Mouse (Mus musculus) limb, embryonic 15.5 days (tissue): Measurements from ENCODE around the gene Htr5b. TPM values are rescaled to one million over a fixed set of nuclear protein-coding genes. Genes with fewer than 3 reads are reported as not detected.
A peak's percentile ranks its signal among the peaks of the same experiment; 100 is the strongest.

Experiments
- ATAC-seq: fragments of 200-750 bp; cut with Nextera tagmentation; 2 replicates; pipeline ENCODE4 v1.8.0; 2017; ENCODE audit warnings: low read depth, moderate TSS enrichment; ENCODE audit not compliant: insufficient number of reproducible peaks, low FRiP score, low TSS enrichment
- H3K27ac ChIP-seq: fragments of 300-500 bp; sonication (generic); 2 replicates; pipeline ENCODE4 v1.5.1; 2015; ENCODE audit warnings: moderate library complexity, mild to moderate bottlenecking, inconsistent platforms
- H3K27me3 ChIP-seq: fragments of 300-500 bp; sonication (generic); 2 replicates; pipeline ENCODE4 v1.6.1; 2015; ENCODE audit warnings: inconsistent platforms
- H3K36me3 ChIP-seq: fragments of 300-500 bp; sonication (generic); 2 replicates; pipeline ENCODE4 v1.6.1; 2015; ENCODE audit warnings: inconsistent platforms
- H3K4me1 ChIP-seq: fragments of 300-500 bp; sonication (generic); 2 replicates; pipeline ENCODE4 v1.6.1; 2015; ENCODE audit warnings: inconsistent platforms
- H3K4me2 ChIP-seq: fragments of 300-500 bp; sonication (generic); 2 replicates; pipeline ENCODE4 v1.6.1; 2015; ENCODE audit warnings: mild to moderate bottlenecking, inconsistent platforms
- H3K4me3 ChIP-seq: fragments of 300-500 bp; sonication (generic); 2 replicates; pipeline ENCODE4 v1.5.1; 2015; ENCODE audit warnings: mild to moderate bottlenecking, inconsistent platforms
- H3K9ac ChIP-seq: fragments of 300-500 bp; sonication (generic); 2 replicates; pipeline ENCODE4 v1.6.1; 2015; ENCODE audit warnings: inconsistent platforms
- H3K9me3 ChIP-seq: fragments of 300-500 bp; sonication (generic); 2 replicates; pipeline ENCODE4 v1.6.1; 2016; ENCODE audit warnings: inconsistent platforms
- WGBS: fragments of 180-500 bp; shearing (Covaris S2); methylation state at CpG from one replicate; pipeline ENCODE4 v1.1.7; 2015; 5-methylcytosine and 5-hydroxymethylcytosine counted together
- polyA plus RNA-seq: library from polyadenylated mRNA; unstranded; fragments of >200 nt; fragmentation: Nextera tagmentation; extraction: Ambion mirVana; gene quantifications from 2 replicates; pipeline ENCODE4 v1.2.1, GENCODE M21; 2015

The Htr5b gene
- polyA plus RNA-seq = 0.84 and 1.4 TPM in 2 replicates

DNA sequence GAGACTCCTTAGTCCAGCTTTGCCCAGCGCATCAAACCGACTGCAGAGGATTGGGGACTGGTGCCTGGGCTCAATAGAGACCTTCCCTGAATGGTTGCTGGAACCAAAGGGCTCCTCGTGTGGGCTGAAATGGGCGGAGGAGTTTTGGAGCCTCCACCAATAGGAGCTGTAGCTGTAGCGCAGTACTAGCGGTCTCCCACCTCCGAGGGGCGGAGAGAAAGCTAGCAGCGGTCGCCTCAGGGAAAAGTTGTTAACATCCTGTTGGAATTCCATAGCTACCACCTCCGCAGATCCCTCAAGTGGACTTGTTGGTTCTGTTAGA is at the start of gene Htr5b:
TSS of gene Htr5b (minus strand) at position 67 of the 322 bp plus-strand sequence.
- Histone ChIP-seq H3K9ac (no peak within 1 kb of the TSS), H3K4me3 (peak within 1 kb of the TSS; percentile 38), H3K27me3 (peaks cover 18% of the 10 kb centered on the region), H3K9me3 (no peaks in the 10 kb centered on the region), H3K36me3 (no peaks in the 10 kb centered on the region), H3K27ac (no peak within 1 kb of the TSS), H3K4me2 (peak within 1 kb of the TSS; percentile 73), H3K4me1 (peaks cover 14% of the 10 kb centered on the region)
- WGBS = 2% methylated on average over 11 of the region's 11 CpGs
- peak; percentile 76; the same call in 1 of the 2 replicates for ATAC-seq

DNA sequence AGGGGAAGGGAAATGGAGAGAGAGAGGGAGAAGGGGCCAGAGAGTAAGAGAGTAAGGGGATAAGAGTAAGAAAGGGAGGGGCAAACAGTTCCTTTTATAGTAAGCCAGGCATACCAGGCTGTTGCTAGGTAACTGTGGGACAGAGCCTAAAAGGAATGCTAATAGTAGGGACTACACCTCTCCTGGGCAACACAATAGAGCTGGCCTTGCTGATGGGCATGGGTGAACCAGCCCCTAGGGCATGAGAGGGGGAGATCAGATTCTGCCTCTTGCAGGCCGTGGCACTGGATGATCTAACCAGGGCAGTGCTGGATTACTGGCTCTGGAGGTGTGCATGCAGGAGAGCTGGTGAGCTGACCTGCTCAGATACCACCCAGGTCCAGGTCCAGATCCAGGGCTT is 49.2 kb upstream of the Htr5b start:
- 59% methylated on average over 1 of the region's 1 CpGs for WGBS
- no peak for ATAC-seq

DNA sequence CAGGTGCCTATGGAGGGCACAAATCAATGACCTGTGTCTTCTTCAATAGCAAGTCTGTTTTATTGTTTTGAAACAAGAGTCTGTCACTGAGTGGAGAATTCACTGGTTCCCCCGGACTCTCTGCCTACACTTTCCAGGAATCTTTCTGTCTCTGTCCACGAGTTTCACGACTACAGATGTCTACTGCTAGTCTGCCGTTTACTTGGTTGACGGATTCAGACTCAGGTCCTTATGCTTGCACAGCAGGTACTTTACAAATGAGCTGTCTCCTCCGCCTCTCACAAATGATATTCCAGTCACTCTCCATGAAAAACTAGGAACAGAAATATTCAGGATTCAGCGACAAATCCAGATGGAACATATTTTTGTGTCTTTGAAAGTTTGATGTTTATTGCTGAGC is 42.3 kb upstream of the Htr5b start:
- H3K4me1 ChIP-seq = peaks cover 3% of the 10 kb centered on the region; the same call in 1 of the 2 replicates
- no peaks in the 10 kb centered on the region for H3K27me3 ChIP-seq
- H3K9me3 ChIP-seq = no peaks in the 10 kb centered on the region
- 82% methylated on average over 7 of the region's 7 CpGs for WGBS
- H3K9ac ChIP-seq = no peak overlapping the region
- H3K4me3 ChIP-seq = no peak overlapping the region
- ATAC-seq = no peak
- H3K36me3 ChIP-seq = 0 out of 2 replicates have a peak, but pooled peaks cover under 1% of the 10 kb centered on the region
- H3K27ac ChIP-seq = no peak overlapping the region
- no peak overlapping the region for H3K4me2 ChIP-seq

More for the DNA sequence above, 49.2 kb upstream of the Htr5b start:
- no peak overlapping the region for H3K4me3 ChIP-seq
- no peaks in the 10 kb centered on the region for H3K27me3 ChIP-seq
- H3K4me1 ChIP-seq = no peaks in the 10 kb centered on the region
- no peaks in the 10 kb centered on the region for H3K9me3 ChIP-seq
- H3K27ac ChIP-seq = no peak overlapping the region
- no peak overlapping the region for H3K4me2 ChIP-seq
- no peaks in the 10 kb centered on the region for H3K36me3 ChIP-seq
- H3K9ac ChIP-seq = no peak overlapping the region

GRCm38 (mm10) chr1:121567521-121568489 is 39.5 kb upstream of the Htr5b start, which contains the start of gene Ddx18:
TSS of gene Ddx18 (minus strand) at chr1:121567989.
- Histone ChIP-seq H3K4me2 (peak within 1 kb of the TSS; percentile 61), H3K4me3 (peak within 1 kb of the TSS; percentile 74), H3K27me3 (no peaks in the 10 kb centered on the region), H3K27ac (peak within 1 kb of the TSS; percentile 68), H3K9ac (peak within 1 kb of the TSS; percentile 60), H3K36me3 (peaks cover 26% of the 10 kb centered on the region), H3K9me3 (no peaks in the 10 kb centered on the region), H3K4me1 (peaks cover 3% of the 10 kb centered on the region; the same call in 1 of the 2 replicates)
- 7% methylated on average over 53 of the region's 53 CpGs for WGBS
- ATAC-seq = peak; percentile 94

GRCm38 (mm10) chr1:121557861-121558260 is 29.6 kb upstream of the Htr5b start:
- Histone ChIP-seq H3K27ac (no peak overlapping the region), H3K4me2 (no peak overlapping the region), H3K36me3 (peaks cover 93% of the 10 kb centered on the region), H3K9me3 (no peaks in the 10 kb centered on the region), H3K4me1 (no peaks in the 10 kb centered on the region), H3K4me3 (no peak overlapping the region), H3K9ac (no peak overlapping the region), H3K27me3 (no peaks in the 10 kb centered on the region)
- 93% methylated on average over 5 of the region's 5 CpGs for WGBS
- ATAC-seq = no peak

DNA sequence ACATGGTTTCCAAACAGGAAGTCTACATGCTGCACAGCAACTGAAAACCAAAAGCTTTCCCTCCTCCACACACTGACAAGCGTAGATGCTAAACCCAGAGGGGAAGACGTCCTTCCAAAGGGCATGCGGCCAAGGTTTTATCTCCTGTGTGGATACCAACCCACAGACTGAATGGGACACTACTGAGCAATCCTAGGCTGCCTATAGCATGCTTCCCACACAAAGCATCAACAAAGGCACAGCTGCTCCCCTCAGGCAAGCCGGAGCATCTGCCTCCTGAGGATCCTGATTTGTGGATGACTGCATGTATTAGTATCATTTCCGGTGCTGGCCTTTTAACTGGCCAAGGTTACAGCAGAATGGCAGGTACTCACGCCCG is 23.2 kb upstream of the Htr5b start:
- peaks cover 51% of the 10 kb centered on the region for H3K36me3 ChIP-seq
- H3K27me3 ChIP-seq = no peaks in the 10 kb centered on the region
- H3K27ac ChIP-seq = no peak overlapping the region
- 0 out of 2 replicates have a peak, but pooled peaks have one; percentile 7 for ATAC-seq
- H3K4me3 ChIP-seq = no peak overlapping the region
- no peaks in the 10 kb centered on the region for H3K4me1 ChIP-seq
- H3K9me3 ChIP-seq = no peaks in the 10 kb centered on the region
- WGBS = 86% methylated on average over 7 of the region's 7 CpGs
- no peak overlapping the region for H3K4me2 ChIP-seq
- no peak overlapping the region for H3K9ac ChIP-seq

DNA sequence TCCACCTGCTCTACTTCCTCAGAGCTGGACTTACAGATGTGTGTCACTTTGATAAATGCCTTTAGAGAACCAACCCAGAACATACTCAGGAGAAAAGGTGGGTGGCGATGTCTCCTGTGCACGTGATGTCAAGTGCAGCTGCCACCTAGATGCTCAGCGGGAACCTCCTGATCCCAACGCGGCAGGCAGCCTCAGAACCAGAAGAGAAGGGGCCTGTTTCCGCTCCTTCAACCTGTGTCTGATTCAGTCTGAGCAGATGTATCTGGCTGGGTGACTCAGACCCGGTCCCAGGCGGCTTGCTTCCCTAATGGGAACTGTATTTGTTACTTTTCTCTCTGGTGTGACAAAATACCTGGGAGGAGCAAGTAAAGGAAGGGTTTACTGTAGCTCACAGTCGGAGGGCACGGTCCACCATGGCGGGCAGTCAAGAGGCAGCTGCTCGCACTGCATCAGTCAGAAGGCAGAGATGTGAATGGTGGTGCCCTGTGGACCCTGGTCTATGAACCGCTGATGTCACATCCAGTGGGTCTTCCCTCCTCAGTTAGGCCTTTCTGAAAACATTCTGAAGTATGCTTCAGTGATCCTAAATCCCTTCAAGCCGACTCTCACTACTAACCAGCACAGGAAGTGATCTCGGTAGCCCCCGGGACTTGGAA is 22.7 kb upstream of the Htr5b start:
- H3K4me1 ChIP-seq = no peaks in the 10 kb centered on the region
- H3K9me3 ChIP-seq = no peaks in the 10 kb centered on the region
- no peak overlapping the region for H3K4me3 ChIP-seq
- H3K36me3 ChIP-seq = peaks cover 46% of the 10 kb centered on the region
- H3K27me3 ChIP-seq = no peaks in the 10 kb centered on the region
- no peak overlapping the region for H3K4me2 ChIP-seq
- no peak overlapping the region for H3K9ac ChIP-seq
- H3K27ac ChIP-seq = no peak overlapping the region
- 83% methylated on average over 16 of the region's 16 CpGs for WGBS
- 0 out of 2 replicates have a peak, but pooled peaks have one; percentile 40 for ATAC-seq

GRCm38 (mm10) chr1:121549456-121549855 is 21.2 kb upstream of the Htr5b start:
- no peak for ATAC-seq
- no peak overlapping the region for H3K27ac ChIP-seq
- H3K4me1 ChIP-seq = no peaks in the 10 kb centered on the region
- no peaks in the 10 kb centered on the region for H3K27me3 ChIP-seq
- H3K9me3 ChIP-seq = no peaks in the 10 kb centered on the region
- 71% methylated on average over 4 of the region's 4 CpGs for WGBS
- H3K36me3 ChIP-seq = peaks cover 31% of the 10 kb centered on the region
- H3K4me2 ChIP-seq = no peak overlapping the region
- no peak overlapping the region for H3K9ac ChIP-seq
- H3K4me3 ChIP-seq = no peak overlapping the region

DNA sequence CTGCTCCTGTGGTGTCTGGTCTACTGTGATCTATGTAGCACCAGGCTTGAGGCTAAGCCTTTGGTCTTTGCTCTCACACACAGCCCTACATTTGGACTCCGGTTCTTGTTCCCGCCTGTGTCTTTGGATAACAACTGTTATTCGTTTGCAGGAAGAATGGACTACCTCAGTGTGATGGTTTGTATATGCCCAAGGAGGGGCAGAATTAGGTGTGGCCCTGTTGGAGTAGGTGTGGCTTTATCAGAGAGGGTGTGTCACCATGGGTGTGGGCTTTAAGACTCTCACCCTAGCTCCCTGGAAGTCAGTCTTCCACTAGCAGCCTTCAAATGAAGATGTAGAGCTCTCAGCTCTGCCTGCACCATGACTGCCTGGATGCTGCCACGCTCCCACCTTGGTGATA is 20.4 kb upstream of the Htr5b start:
- H3K9me3 ChIP-seq = no peaks in the 10 kb centered on the region
- H3K9ac ChIP-seq = no peak overlapping the region
- H3K4me1 ChIP-seq = no peaks in the 10 kb centered on the region
- H3K4me2 ChIP-seq = no peak overlapping the region
- H3K36me3 ChIP-seq = peaks cover 26% of the 10 kb centered on the region
- WGBS = 89% methylated on average over 4 of the region's 4 CpGs
- H3K27me3 ChIP-seq = no peaks in the 10 kb centered on the region
- ATAC-seq = no peak
- H3K27ac ChIP-seq = no peak overlapping the region
- no peak overlapping the region for H3K4me3 ChIP-seq

GRCm38 (mm10) chr1:121546844-121547243 is 18.6 kb upstream of the Htr5b start:
- no peaks in the 10 kb centered on the region for H3K4me1 ChIP-seq
- peaks cover 13% of the 10 kb centered on the region for H3K36me3 ChIP-seq
- H3K27ac ChIP-seq = no peak overlapping the region
- ATAC-seq = no peak
- no peak overlapping the region for H3K9ac ChIP-seq
- H3K9me3 ChIP-seq = no peaks in the 10 kb centered on the region
- no peaks in the 10 kb centered on the region for H3K27me3 ChIP-seq
- no peak overlapping the region for H3K4me3 ChIP-seq
- no peak overlapping the region for H3K4me2 ChIP-seq
- 83% methylated on average over 2 of the region's 2 CpGs for WGBS

GRCm38 (mm10) chr1:121540361-121540760 is 12.1 kb upstream of the Htr5b start:
- H3K9me3 ChIP-seq = no peaks in the 10 kb centered on the region
- H3K27ac ChIP-seq = no peak overlapping the region
- no peak for ATAC-seq
- H3K9ac ChIP-seq = no peak overlapping the region
- no peak overlapping the region for H3K4me2 ChIP-seq
- H3K4me1 ChIP-seq = no peaks in the 10 kb centered on the region
- H3K36me3 ChIP-seq = no peaks in the 10 kb centered on the region
- H3K4me3 ChIP-seq = no peak overlapping the region
- no peaks in the 10 kb centered on the region for H3K27me3 ChIP-seq
- 78% methylated on average over 8 of the region's 8 CpGs for WGBS

DNA sequence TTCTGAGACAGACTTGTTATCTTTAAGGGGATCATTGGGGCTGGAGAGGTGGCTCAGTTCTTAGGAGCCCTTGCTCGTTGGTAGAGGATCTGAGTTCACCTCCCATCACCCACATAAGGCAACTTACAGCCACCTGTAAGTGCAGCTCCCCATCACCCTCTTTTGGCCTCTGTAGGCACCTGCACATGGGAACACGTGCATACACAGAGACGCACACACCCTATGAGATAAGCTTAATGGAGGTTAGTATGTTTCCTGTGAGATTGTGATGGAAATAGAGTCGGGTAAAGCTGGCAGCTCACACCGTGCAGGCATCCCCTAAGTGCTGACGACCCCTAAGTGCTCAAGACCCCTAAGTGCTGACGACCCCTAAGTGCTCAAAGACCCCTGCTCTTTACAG is 3.2 kb upstream of the Htr5b start:
- no peak overlapping the region for H3K4me2 ChIP-seq
- peaks cover 18% of the 10 kb centered on the region for H3K27me3 ChIP-seq
- no peak overlapping the region for H3K27ac ChIP-seq
- H3K9me3 ChIP-seq = no peaks in the 10 kb centered on the region
- no peak overlapping the region for H3K9ac ChIP-seq
- peaks cover 14% of the 10 kb centered on the region for H3K4me1 ChIP-seq
- no peak for ATAC-seq
- H3K4me3 ChIP-seq = no peak overlapping the region
- 67% methylated on average over 7 of the region's 7 CpGs for WGBS
- H3K36me3 ChIP-seq = no peaks in the 10 kb centered on the region
